Mouse (Mus musculus): ENCODE results near the gene Farsa.

GRCm38 (mm10) chr8:84838513-84838912 lies 18.3 kb upstream of the Farsa start:
- TF ChIP-seq CTCF (IDR thresholded peaks at IDR 0.05; ENCODE audit: low read depth) (no peak), EP300 (optimal IDR thresholded peaks at IDR 0.05) (no peak)
